ENCODE assay signal across 11 mouse cellular contexts in genomic region chr12:37978498-37979187, GRCm38 (mm10).
DNase-seq lines count a peak whose midpoint lies in the region.
"Had no signal": no experiment of that assay in that cellular context is flagged by ENCODE, and none has a peak within 500 bp of the region (broad histone marks: within the 10 kb centered on the region; RNA-seq: fewer than 3 reads in every experiment).

No protein-coding gene starts in this region.

- peak; percentile 31 to 58 for DNase-seq in frontal cortex, postnatal 36 days (ENCODE audit: low spot score in 2 of 2)
- no peak for DNase-seq in frontal cortex, postnatal 25 days (ENCODE audit: low spot score in 2 of 2)
- peak; percentile 45 for DNase-seq in right cerebral cortex, adult 18-20 months
- no peak for DNase-seq in right cerebral cortex, postnatal 14 days
- DNase-seq in layer of hippocampus, adult 9-11 months = peak; percentile 25
- DNase-seq in urinary bladder, adult 2 months (ENCODE audit: low spot score) = no peak
- DNase-seq in neural tube, embryonic 10.5 days (ENCODE audit: extremely low spot score, low spot score) = no peak
- DNase-seq: adrenal gland, postnatal 14 days; gastrocnemius, postnatal 25 days; lung, embryonic 14.5 days; spleen, adult 18-20 months had no signal

Comparison
In these comparisons a context has a peak if more than half of its experiments do, and no peak if none do; other contexts are left out.
1. DNase-seq: peak in frontal cortex, postnatal 36 days (2 of 2), right cerebral cortex, adult 18-20 months (single experiment) and layer of hippocampus, adult 9-11 months (single experiment); none in frontal cortex, postnatal 25 days (0 of 2), right cerebral cortex, postnatal 14 days (single experiment), urinary bladder, adult 2 months (single experiment) and neural tube, embryonic 10.5 days (single experiment).